In genomic region chr10:56712611-56713105, GRCm38 (mm10) we compare ENCODE assay signal across 15 mouse cellular contexts.
DNase-seq lines count a peak whose midpoint lies in the region; ATAC-seq and TF ChIP-seq lines count a peak whose summit lies in the region.
"Had no signal": no experiment of that assay in that cellular context is flagged by ENCODE, and none has a peak within 500 bp of the region (broad histone marks: within the 10 kb centered on the region; RNA-seq: fewer than 3 reads in every experiment).

No protein-coding gene starts in this region.

- TF ChIP-seq POLR2A in thymus, adult 2 months (IDR thresholded peaks at IDR 0.05; ENCODE audit: control insufficient read depth, extremely low read depth, insufficient read depth, low read length, poor library complexity) = no peak

- no peak for ATAC-seq in kidney, embryonic 16.5 days (ENCODE audit: low FRiP score, low TSS enrichment)
- ATAC-seq in forebrain, embryonic 14.5 days = peak; percentile 34; the same call in 1 of the 2 replicates

- 25% methylated on average over 7 of the region's 7 CpGs for WGBS in kidney, embryonic 16.5 days
- WGBS in forebrain, embryonic 14.5 days = 7% methylated on average over 7 of the region's 7 CpGs
- 80% methylated on average over 7 of the region's 7 CpGs for WGBS in thymus, adult 2 months

- no peaks in the 10 kb centered on the region for H3K27me3 ChIP-seq in kidney, embryonic 16.5 days (ENCODE audit: insufficient read depth, low read length)
- no peaks in the 10 kb centered on the region for H3K27me3 ChIP-seq in forebrain, embryonic 14.5 days (replicated peaks; ENCODE audit: control insufficient read depth, insufficient read depth, low read length)
- H3K27me3 ChIP-seq in thymus, adult 2 months (ENCODE audit: control insufficient read depth, insufficient read depth, low read length) = no peaks in the 10 kb centered on the region
- H3K27me3 ChIP-seq: limb, embryonic 12.5 days had no signal

- peaks cover 11% of the 10 kb centered on the region for H3K4me1 ChIP-seq in kidney, embryonic 16.5 days (ENCODE audit: insufficient read depth, low read length)
- H3K4me1 ChIP-seq in forebrain, embryonic 14.5 days (ENCODE audit: control insufficient read depth, insufficient read depth, low read length) = peaks cover 6% of the 10 kb centered on the region; the same call in 1 of the 2 replicates
- H3K4me1 ChIP-seq in thymus, adult 2 months (replicated peaks; ENCODE audit: control insufficient read depth, insufficient read depth, low read length) = no peaks in the 10 kb centered on the region
- H3K4me1 ChIP-seq: limb, embryonic 12.5 days had no signal

- H3K4me3 ChIP-seq in kidney, embryonic 16.5 days (ENCODE audit: low read length) = no peak overlapping the region
- no peak overlapping the region for H3K4me3 ChIP-seq in forebrain, embryonic 14.5 days (ENCODE audit: low read depth, low read length)
- H3K4me3 ChIP-seq in thymus, adult 2 months (ENCODE audit: control insufficient read depth, insufficient read depth, low read length) = no peak overlapping the region
- H3K4me3 ChIP-seq: heart, adult 2 months; limb, embryonic 12.5 days had no signal

- H3K4me2 ChIP-seq in kidney, embryonic 16.5 days (replicated peaks; ENCODE audit: low read depth, low read length) = 0 out of 2 replicates have a peak overlapping the region, but pooled peaks have one; percentile 10
- no peak overlapping the region for H3K4me2 ChIP-seq in forebrain, embryonic 14.5 days (ENCODE audit: low read length)
- H3K4me2 ChIP-seq: limb, embryonic 12.5 days had no signal

- no peak overlapping the region for H3K9ac ChIP-seq in kidney, embryonic 16.5 days (replicated peaks; ENCODE audit: low read length)
- no peak overlapping the region for H3K9ac ChIP-seq in forebrain, embryonic 14.5 days (ENCODE audit: low read length)
- H3K9ac ChIP-seq: limb, embryonic 12.5 days had no signal

- no peaks in the 10 kb centered on the region for H3K36me3 ChIP-seq in kidney, embryonic 16.5 days (ENCODE audit: insufficient read depth, low read length)
- H3K36me3 ChIP-seq in forebrain, embryonic 14.5 days (ENCODE audit: control insufficient read depth, insufficient read depth, low read length) = no peaks in the 10 kb centered on the region
- H3K36me3 ChIP-seq in thymus, adult 2 months (ENCODE audit: control insufficient read depth, insufficient read depth, low read length) = no peaks in the 10 kb centered on the region
- H3K36me3 ChIP-seq: G1E; limb, embryonic 12.5 days had no signal

- no peak overlapping the region for H3K27ac ChIP-seq in kidney, embryonic 16.5 days (ENCODE audit: low read length)
- H3K27ac ChIP-seq in forebrain, embryonic 14.5 days (ENCODE audit: low read depth, low read length) = no peak overlapping the region
- no peak overlapping the region for H3K27ac ChIP-seq in thymus, adult 2 months (ENCODE audit: control insufficient read depth, insufficient read depth, low read length)
- H3K27ac ChIP-seq: heart, adult 2 months; kidney, postnatal 0 days; limb, embryonic 12.5 days had no signal

- no peak for TF ChIP-seq CTCF in thymus, adult 2 months (IDR thresholded peaks at IDR 0.05; ENCODE audit: borderline replicate concordance, control insufficient read depth, extremely low read depth, insufficient read depth, low read length, poor library complexity)

- DNase-seq in embryo, embryonic 9.5 days (ENCODE audit: extremely low spot score) = peak; percentile 22
- DNase-seq in embryo, embryonic 10.5 days (ENCODE audit: low spot score) = no peak
- DNase-seq in kidney, adult 11 months = no peak
- DNase-seq in forebrain, embryonic 14.5 days (ENCODE audit: low spot score) = peak; percentile 7
- DNase-seq in retina, adult 2 months (ENCODE audit: low read depth, low spot score) = peak; percentile 3
- DNase-seq in adrenal gland, adult (ENCODE audit: inconsistent age in 2 of 2, low spot score in 1 of 2) = no peak
- DNase-seq in thymus, adult 2 months = no peak
- DNase-seq: B cell, adult 2 months; heart, adult 2 months; layer of hippocampus, postnatal 36 days; lung, postnatal 36 days had no signal

- no peaks in the 10 kb centered on the region for H3K9me3 ChIP-seq in kidney, embryonic 16.5 days (ENCODE audit: low read length)
- H3K9me3 ChIP-seq in forebrain, embryonic 14.5 days (replicated peaks; ENCODE audit: control insufficient read depth, low read length) = no peaks in the 10 kb centered on the region
- H3K9me3 ChIP-seq: G1E; limb, embryonic 12.5 days had no signal

Comparison
In these comparisons a context has a peak if more than half of its experiments do, and no peak if none do; other contexts are left out.
1. DNase-seq: peak in embryo, embryonic 9.5 days (single experiment), forebrain, embryonic 14.5 days (single experiment) and retina, adult 2 months (single experiment); none in embryo, embryonic 10.5 days (single experiment), kidney, adult 11 months (single experiment), adrenal gland, adult (0 of 2) and thymus, adult 2 months (single experiment).